Mouse (Mus musculus) large intestine, adult 2 months (tissue): Measurements from ENCODE around the gene Rasgrf1. TPM values are rescaled to one million over a fixed set of nuclear protein-coding genes. Genes with fewer than 3 reads are reported as not detected.
A peak's percentile ranks its signal among the peaks of the same experiment; 100 is the strongest.

Experiments
- DNase-seq: peaks from one replicate; pipeline ENCODE4 v3.0.0-alpha.2; 2012; ENCODE audit warnings: low read depth, low spot score
- WGBS: fragments of 180-500 bp; shearing (Covaris S2); methylation state at CpG from one replicate; pipeline ENCODE4 v1.1.7; 2018; 5-methylcytosine and 5-hydroxymethylcytosine counted together
- polyA plus RNA-seq: library from polyadenylated mRNA; depleted of rRNA; stranded (reverse); fragments of >200 nt; gene quantifications from 2 replicates; pipeline ENCODE4 v1.2.3, GENCODE M21; 2012; rRNA removed

The Rasgrf1 gene
- 0.06 and 0.23 TPM in 2 replicates for polyA plus RNA-seq

DNA sequence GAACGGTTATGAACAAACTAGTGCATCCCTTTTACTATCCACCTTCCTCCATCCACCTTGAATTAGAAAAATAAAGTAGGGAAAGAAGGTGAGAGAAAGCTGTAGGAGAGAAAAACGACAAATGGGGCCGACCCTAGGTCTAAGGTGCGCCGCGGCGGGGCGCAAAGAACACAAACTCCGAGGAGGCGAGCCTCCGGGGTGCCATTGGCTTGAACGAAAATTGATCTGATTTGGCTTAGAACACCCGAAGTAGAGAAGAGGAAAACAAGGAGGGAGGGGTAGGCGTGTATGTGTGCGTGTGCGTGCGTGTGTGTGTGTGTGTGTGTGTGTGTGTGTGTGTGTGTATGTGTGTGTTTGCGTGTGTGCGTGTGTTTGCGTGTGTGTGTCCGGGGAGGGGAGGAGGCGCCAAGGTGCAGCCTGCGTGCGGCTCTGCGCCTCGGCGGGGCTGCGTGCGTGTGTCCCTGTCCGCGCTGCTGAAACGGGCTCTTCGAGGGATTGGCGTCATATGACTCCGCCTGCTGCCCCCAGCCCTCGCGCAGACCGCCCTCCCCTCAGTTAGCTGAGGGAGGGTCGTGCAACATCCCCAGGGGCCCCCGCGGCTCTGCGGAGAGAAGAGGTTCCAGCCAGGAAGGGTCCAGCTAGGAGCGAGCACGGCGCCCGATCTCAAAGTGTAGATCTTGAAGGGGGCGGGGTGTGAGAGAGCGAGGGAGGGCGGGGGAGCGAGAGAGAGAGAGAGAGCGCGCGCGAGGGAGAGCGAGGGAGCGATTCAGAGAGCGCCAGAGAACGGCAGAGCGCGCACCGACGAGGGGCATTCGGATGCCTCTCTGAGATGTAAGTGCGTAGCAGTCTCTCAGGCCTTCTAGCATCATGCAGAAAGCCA, at the start of gene Rasgrf1:
Gene Rasgrf1, plus strand, starts transcription at position 778 of the 880 bp plus-strand sequence.
- no peak for DNase-seq
- WGBS, result 1% methylated on average over 63 of the region's 64 CpGs

DNA sequence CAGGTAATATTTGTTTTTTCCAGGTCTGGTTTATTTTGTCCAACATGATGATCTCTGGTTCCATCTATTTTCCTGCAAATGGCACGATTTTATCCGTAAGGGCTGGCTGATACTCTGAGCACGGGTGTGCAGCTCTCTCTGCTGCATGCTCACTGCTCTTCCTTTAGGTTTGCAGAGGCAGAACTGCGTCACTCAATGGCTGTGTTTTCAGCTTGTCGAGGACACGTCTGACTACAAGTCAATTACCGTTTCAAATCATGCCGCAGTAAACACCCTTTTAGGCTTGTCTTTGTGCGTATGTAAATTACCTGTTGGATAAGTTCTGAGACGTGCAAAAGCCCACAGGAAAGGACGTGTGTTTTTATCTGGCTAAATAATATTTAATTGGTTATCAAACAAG, 49.6 kb upstream of the Rasgrf1 start:
- DNase-seq, result no peak
- 65% methylated on average over 11 of the region's 11 CpGs for WGBS

DNA sequence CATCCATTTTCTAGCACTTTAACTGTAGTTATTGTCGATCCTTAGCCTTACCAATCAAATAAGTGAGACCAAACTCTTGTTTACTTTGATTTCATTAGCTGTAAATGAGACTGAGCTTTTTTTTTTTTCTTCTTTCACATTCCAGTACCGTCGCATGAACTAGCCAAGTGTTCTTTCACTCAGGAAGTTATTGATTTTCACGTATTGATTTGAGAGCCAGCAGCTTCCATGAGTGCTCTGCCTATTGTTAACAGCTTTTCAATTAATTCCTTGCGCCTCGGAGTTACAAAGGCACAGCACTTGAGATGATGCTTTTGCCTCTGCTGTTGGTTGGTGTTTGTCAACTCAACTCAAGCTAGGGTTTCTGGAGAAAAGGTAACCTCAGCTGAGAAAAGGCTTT, 49.1 kb upstream of the Rasgrf1 start:
- WGBS, result 57% methylated on average over 6 of the region's 6 CpGs
- no peak for DNase-seq

DNA sequence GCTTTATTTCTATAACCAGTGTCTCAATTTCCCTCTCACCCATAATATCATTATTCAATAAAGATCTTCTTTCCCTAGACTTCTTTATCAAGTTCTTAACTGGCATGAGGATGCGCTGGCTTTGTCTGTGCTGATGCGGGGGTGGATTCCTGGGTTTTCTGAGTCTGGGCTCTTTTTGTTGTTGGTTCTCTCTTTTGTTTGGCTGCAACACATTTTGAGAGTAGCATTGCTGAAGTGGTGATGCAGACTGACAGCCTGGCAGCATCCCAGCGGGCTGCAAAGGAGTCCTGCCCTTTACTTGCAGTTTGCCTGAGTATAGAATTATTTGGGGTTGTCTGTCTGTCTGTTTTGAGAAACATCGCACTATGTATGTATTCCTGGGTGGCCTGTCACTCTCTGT, 42.6 kb upstream of the Rasgrf1 start:
- DNase-seq, result no peak
- WGBS, result 58% methylated on average over 4 of the region's 4 CpGs

GRCm38 (mm10) chr9:89868093-89868729, 41.5 kb upstream of the Rasgrf1 start:
- WGBS, result 13% methylated on average over 16 of the region's 16 CpGs
- peak; percentile 3 for DNase-seq

DNA sequence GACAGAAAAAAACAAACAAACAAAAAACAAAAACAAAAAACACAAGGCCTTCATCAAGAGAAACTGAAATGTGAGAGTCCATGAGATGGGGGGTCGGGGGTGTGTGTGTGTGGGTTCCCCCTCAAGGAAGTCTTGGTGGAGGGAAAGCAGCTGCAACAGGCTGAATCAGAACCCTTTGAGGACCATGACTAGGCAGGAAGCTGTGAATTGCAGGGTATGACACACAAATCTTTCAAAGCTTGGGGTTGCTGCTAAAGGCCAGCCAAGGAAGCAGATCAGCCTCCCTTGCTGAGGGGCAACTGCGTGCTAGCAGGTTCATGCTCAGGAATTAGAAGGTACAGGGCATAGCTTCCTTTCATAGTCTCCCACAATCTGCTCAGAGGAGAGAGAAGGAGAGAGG, 40.1 kb upstream of the Rasgrf1 start:
- 35% methylated on average over 2 of the region's 2 CpGs for WGBS
- DNase-seq, result no peak

- no peak for DNase-seq
- 16% methylated on average over 8 of the region's 8 CpGs for WGBS
Measured at GRCm38 (mm10) chr9:89870531-89871150, 39.1 kb upstream of the Rasgrf1 start.

DNA sequence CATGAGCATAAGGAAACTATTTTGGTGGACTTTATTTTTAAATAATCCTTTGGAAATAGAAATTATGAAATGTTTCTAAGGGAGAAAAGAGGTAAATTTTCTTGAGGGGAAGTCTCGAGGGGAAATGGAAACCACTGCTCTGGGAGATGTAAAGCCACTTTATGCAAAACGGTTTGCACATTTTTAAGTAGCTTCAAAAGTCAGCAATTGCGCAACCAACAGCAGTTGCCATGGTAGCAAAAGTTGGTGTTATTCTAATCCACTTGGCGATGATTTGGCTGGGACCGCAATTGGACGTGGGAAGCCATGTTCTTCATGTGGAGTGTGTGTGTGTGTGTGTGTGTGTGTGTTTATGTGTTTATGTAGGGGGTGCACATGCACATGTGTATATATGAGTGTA, 37.6 kb upstream of the Rasgrf1 start:
- no peak for DNase-seq
- 59% methylated on average over 6 of the region's 6 CpGs for WGBS

- 31% methylated on average over 7 of the region's 7 CpGs for WGBS
- no peak for DNase-seq
Measured at GRCm38 (mm10) chr9:89874434-89874833, 35.3 kb upstream of the Rasgrf1 start.

DNA sequence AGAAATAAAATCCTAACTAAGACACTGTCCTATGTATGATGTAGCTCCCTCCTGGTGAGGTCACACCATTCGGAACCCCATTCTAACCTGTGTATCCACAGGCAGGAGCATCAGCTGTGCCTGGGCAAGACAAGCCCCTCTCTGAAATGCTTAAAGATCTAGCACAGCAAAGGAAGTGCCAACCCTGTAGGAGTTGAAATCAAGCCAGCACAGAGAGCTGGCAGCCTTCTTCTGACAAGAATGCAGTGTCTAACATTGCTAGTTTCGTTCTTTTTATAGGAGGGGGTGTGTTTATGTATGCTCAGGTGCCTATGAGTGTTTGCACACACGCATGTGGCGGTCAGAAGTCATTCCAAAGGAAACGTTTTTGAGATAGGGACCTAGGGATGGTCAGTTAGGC, 34.2 kb upstream of the Rasgrf1 start:
- 27% methylated on average over 5 of the region's 5 CpGs for WGBS
- DNase-seq, result no peak

GRCm38 (mm10) chr9:89878471-89879020, 31.2 kb upstream of the Rasgrf1 start:
- WGBS, result 41% methylated on average over 11 of the region's 11 CpGs
- DNase-seq, result no peak

DNA sequence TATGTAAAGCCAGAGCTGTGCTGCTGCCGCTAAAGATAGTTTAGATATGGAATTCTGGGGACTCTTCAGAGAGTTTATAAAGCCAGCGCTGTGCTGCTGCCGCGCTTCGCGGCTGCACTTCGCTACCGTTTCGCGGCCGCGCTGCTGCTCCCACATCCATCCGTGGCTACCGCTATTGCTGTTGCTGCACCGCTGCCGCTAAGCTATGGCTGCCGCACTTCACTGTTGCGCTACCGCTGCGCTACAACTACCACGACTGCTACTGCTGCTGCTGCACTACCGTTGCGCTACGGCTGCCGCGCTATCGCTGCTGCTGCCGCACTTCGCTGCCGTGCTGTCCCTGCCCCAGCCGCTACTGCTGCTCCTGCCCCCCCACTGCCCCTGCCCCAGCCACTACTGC, 30.1 kb upstream of the Rasgrf1 start:
- no peak for DNase-seq
- WGBS, result 65% methylated on average over 31 of the region's 31 CpGs

GRCm38 (mm10) chr9:89881552-89881951, 28.2 kb upstream of the Rasgrf1 start:
- no peak for DNase-seq
- WGBS, result 62% methylated on average over 7 of the region's 7 CpGs

- WGBS, result 44% methylated on average over 7 of the region's 7 CpGs
- no peak for DNase-seq
Measured at GRCm38 (mm10) chr9:89882583-89882982, 27.1 kb upstream of the Rasgrf1 start.

DNA sequence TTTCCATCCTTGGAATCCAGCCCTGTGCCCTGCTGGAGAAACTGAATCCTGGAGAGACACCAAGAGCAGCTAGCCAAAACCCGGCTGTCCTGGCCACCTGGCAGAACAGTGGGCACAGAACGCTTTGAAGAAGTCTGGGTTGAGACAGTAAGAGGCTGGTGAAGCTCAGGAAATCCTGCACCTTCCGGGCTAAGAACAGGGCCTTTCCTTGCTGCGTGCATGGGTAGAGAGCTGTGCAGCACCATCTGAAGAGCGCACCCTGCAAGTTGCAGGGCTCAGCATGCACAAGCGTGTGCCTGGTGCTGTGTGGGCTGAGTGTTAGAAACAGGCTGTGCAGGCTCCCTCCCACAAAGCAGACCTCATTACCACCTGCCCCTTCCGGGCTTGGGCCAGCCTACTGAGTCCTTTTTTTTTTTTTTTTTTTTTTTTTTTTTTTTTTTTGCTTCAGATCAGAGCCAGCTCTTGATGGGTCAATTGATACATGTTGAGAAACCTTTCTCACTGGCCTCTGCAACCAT, 23.9 kb upstream of the Rasgrf1 start:
- 42% methylated on average over 7 of the region's 7 CpGs for WGBS
- no peak for DNase-seq

- no peak for DNase-seq
- 75% methylated on average over 10 of the region's 10 CpGs for WGBS
Measured at GRCm38 (mm10) chr9:89891534-89892293, 18.0 kb upstream of the Rasgrf1 start.

GRCm38 (mm10) chr9:89892540-89893188, 17.0 kb upstream of the Rasgrf1 start:
- no peak for DNase-seq
- 86% methylated on average over 5 of the region's 5 CpGs for WGBS

GRCm38 (mm10) chr9:89900111-89900824, 9.4 kb upstream of the Rasgrf1 start:
- 25% methylated on average over 14 of the region's 14 CpGs for WGBS
- DNase-seq, result no peak
